Mouse (Mus musculus) megakaryocyte, embryonic 14.5 days (primary cell): ENCODE data around the gene Dhx57.

Source experiments
- FLI1 ChIP-seq: IDR thresholded peaks from 2 replicates; pipeline ENCODE4 v1.6.1; 2012; ENCODE audit warnings: low read length, inconsistent platforms, mixed read lengths
- GATA1 ChIP-seq: IDR thresholded peaks from 3 replicates; pipeline ENCODE4 v1.6.1; 2012; ENCODE audit warnings: mixed read lengths, low read length, inconsistent platforms, borderline replicate concordance

DNA sequence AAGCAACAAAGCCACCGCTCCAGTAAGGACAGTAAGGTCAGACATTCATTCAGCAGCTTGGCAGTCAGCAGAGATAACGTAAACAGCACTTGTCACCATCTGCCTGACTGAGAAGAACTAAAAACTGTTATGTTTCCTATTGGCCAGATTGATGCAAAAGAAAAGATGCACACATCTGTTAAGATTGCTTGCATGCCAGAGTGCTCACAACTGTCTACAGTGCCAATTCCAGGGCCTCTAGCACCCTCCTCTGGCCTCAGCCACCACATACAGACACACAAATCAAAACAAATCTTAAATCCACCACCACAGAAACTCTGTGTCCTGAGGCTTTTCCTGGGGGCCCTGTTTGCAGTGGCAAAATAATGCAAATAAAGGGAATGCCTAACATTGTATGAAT is 42.1 kb upstream of the Dhx57 start:
- TF ChIP-seq GATA1 (no peak), FLI1 (no peak)
